Mouse (Mus musculus) ES-Bruce4 (cell line): ENCODE data around the gene Pmpca.

Experiments used
- CTCF ChIP-seq: IDR thresholded peaks from one replicate; pipeline ENCODE4 v1.8.1; 2011; ENCODE audit warnings: low read depth, low read length
- POLR2A ChIP-seq: IDR thresholded peaks from one replicate; pipeline ENCODE4 v1.8.1; 2011; ENCODE audit warnings: low read length; ENCODE audit not compliant: insufficient read depth

- TF ChIP-seq CTCF (no peak), POLR2A (no peak)
Observed at GRCm38 (mm10) chr2:26341510-26341981, 47.6 kb upstream of the Pmpca start.
